Mouse (Mus musculus) lung, adult 2 months (tissue): ENCODE data around the gene Mpdu1. TPM values are rescaled to one million over a fixed set of nuclear protein-coding genes. Genes with fewer than 3 reads are reported as not detected.

Source experiments
- DNase-seq: peaks from one replicate; pipeline ENCODE4 v3.0.0; 2022
- H3K4me1 ChIP-seq: fragments of 200-500 bp; 2 replicates; pipeline ENCODE4 v1.6.1; 2011; ENCODE audit warnings: low read length; ENCODE audit not compliant: control insufficient read depth, insufficient read depth
- H3K4me3 ChIP-seq: fragments of 200-500 bp; replicated peaks from 2 replicates; pipeline ENCODE3; 2011; ENCODE audit warnings: low read depth, mild to moderate bottlenecking, control low read depth, low read length; ENCODE audit errors: extremely low read depth
- CTCF ChIP-seq: fragments of 200-500 bp; IDR thresholded peaks from 2 replicates; pipeline ENCODE4 v1.5.1; 2011; ENCODE audit warnings: mild to moderate bottlenecking, low read length, control low read depth; ENCODE audit not compliant: insufficient read depth
- POLR2A ChIP-seq: fragments of 200-500 bp; IDR thresholded peaks from 2 replicates; pipeline ENCODE4 v1.6.1; 2011; ENCODE audit warnings: low read depth, mild to moderate bottlenecking, control low read depth, low read length, borderline replicate concordance; ENCODE audit errors: extremely low read depth
- WGBS: fragments of 180-500 bp; shearing (Covaris S2); methylation state at CpG from one replicate; pipeline ENCODE4 v1.1.7; 2018; 5-methylcytosine and 5-hydroxymethylcytosine counted together
- polyA plus RNA-seq: library from polyadenylated mRNA; depleted of rRNA; stranded (reverse); fragments of >200 nt; gene quantifications from 2 replicates; pipeline ENCODE4 v1.2.3, GENCODE M21; 2012

The Mpdu1 gene
- polyA plus RNA-seq, 1 experiment = 88.1 TPM

GRCm38 (mm10) chr11:69682840-69683533 is 20.5 kb upstream of the Mpdu1 start:
- no peak overlapping the region for H3K4me3 ChIP-seq
- DNase-seq = peak; percentile 93
- WGBS = 14% methylated on average over 12 of the region's 12 CpGs
- peaks cover 26% of the 10 kb centered on the region for H3K4me1 ChIP-seq
- no peak for TF ChIP-seq POLR2A
- peak; percentile 96 for TF ChIP-seq CTCF

GRCm38 (mm10) chr11:69682209-69682839 is 19.9 kb upstream of the Mpdu1 start:
- Histone ChIP-seq H3K4me3 (peak overlapping the region; percentile 77), H3K4me1 (peaks cover 26% of the 10 kb centered on the region)
- DNase-seq = peak; percentile 46
- no peak for TF ChIP-seq CTCF
- no peak for TF ChIP-seq POLR2A
- 12% methylated on average over 24 of the region's 24 CpGs for WGBS

GRCm38 (mm10) chr11:69681314-69682208 is 19.1 kb upstream of the Mpdu1 start, which contains the start of gene Senp3:
Gene Senp3 (minus strand): TSS chr11:69682084.
- H3K4me1 ChIP-seq = peaks cover 21% of the 10 kb centered on the region
- H3K4me3 ChIP-seq = peak within 1 kb of the TSS; percentile 77
- DNase-seq = peak; percentile 94
- WGBS = under 1% methylated on average over 79 of the region's 80 CpGs
- TF ChIP-seq POLR2A (peak; percentile 95), CTCF (no peak)

GRCm38 (mm10) chr11:69680136-69680855 is 17.9 kb upstream of the Mpdu1 start:
- Histone ChIP-seq H3K4me3 (no peak overlapping the region), H3K4me1 (peaks cover 12% of the 10 kb centered on the region)
- TF ChIP-seq CTCF (no peak), POLR2A (no peak)
- 86% methylated on average over 30 of the region's 30 CpGs for WGBS
- no peak for DNase-seq

GRCm38 (mm10) chr11:69679144-69679543 is 16.7 kb upstream of the Mpdu1 start:
- WGBS = 85% methylated on average over 2 of the region's 2 CpGs
- peaks cover 6% of the 10 kb centered on the region; the same call in 1 of the 2 replicates for H3K4me1 ChIP-seq
- TF ChIP-seq POLR2A (no peak), CTCF (no peak)
- no peak for DNase-seq
- H3K4me3 ChIP-seq = no peak overlapping the region

- DNase-seq = peak; percentile 100
- under 1% methylated on average over 36 of the region's 36 CpGs for WGBS
- TF ChIP-seq CTCF (no peak), POLR2A (peak; percentile 91)
- Histone ChIP-seq H3K4me3 (peak within 1 kb of the TSS; percentile 94), H3K4me1 (peaks cover 8% of the 10 kb centered on the region; the same call in 1 of the 2 replicates)
Measured at GRCm38 (mm10) chr11:69672211-69672706, 9.8 kb upstream of the Mpdu1 start, which contains the start of gene Eif4a1. Gene Eif4a1 (minus strand): TSS chr11:69672423.

GRCm38 (mm10) chr11:69671726-69672124 is 9.3 kb upstream of the Mpdu1 start:
- WGBS = under 1% methylated on average over 43 of the region's 43 CpGs
- Histone ChIP-seq H3K4me3 (peak overlapping the region; percentile 94), H3K4me1 (peaks cover 8% of the 10 kb centered on the region; the same call in 1 of the 2 replicates)
- DNase-seq = no peak
- TF ChIP-seq POLR2A (no peak), CTCF (no peak)
